8 mouse cellular contexts compared by ENCODE assay signal in genomic region chr12:3866654-3867370, GRCm38 (mm10).
A peak's percentile ranks its signal among the peaks of the same experiment; 100 is the strongest.
DNase-seq lines count a peak whose midpoint lies in the region; ATAC-seq and TF ChIP-seq lines count a peak whose summit lies in the region.

No protein-coding gene starts in this region.

- no peak overlapping the region for H3K4me2 ChIP-seq in hindbrain, postnatal 0 days (ENCODE audit: low read depth, low read length)
- no peak overlapping the region for H3K4me2 ChIP-seq in hindbrain, embryonic 11.5 days (replicated peaks; ENCODE audit: low read depth, low read length)
- no peak overlapping the region for H3K4me2 ChIP-seq in liver, postnatal 0 days (ENCODE audit: low read depth, low read length)

- 54% methylated on average over 12 of the region's 12 CpGs for WGBS in hindbrain, postnatal 0 days
- 85% methylated on average over 12 of the region's 12 CpGs for WGBS in hindbrain, embryonic 11.5 days
- 64% methylated on average over 12 of the region's 12 CpGs for WGBS in liver, postnatal 0 days (ENCODE audit: insufficient replicate concordance)

- no peak overlapping the region for H3K27ac ChIP-seq in hindbrain, postnatal 0 days
- H3K27ac ChIP-seq in hindbrain, embryonic 11.5 days (ENCODE audit: low read depth, low read length): no peak overlapping the region
- peak overlapping the region; percentile 59 for H3K27ac ChIP-seq in liver, postnatal 0 days (ENCODE audit: low read depth)

- no peak for ATAC-seq in hindbrain, postnatal 0 days
- ATAC-seq in hindbrain, embryonic 11.5 days (ENCODE audit: low FRiP score): no peak
- peak; percentile 83 for ATAC-seq in liver, postnatal 0 days
- no peak for ATAC-seq in activated CD4-positive, CD25-positive, alpha-beta regulatory T cell, adult 4 months

- no peak for TF ChIP-seq CTCF in hindbrain, postnatal 0 days (IDR thresholded peaks at IDR 0.05; ENCODE audit: low read depth)
- no peak for TF ChIP-seq CTCF in liver, postnatal 0 days (IDR thresholded peaks at IDR 0.05; ENCODE audit: low read depth)

- TF ChIP-seq EP300 in liver, postnatal 0 days (IDR thresholded peaks at IDR 0.05; ENCODE audit: low read depth): no peak

- no peaks in the 10 kb centered on the region for H3K9me3 ChIP-seq in hindbrain, postnatal 0 days (ENCODE audit: low read length)
- no peaks in the 10 kb centered on the region for H3K9me3 ChIP-seq in hindbrain, embryonic 11.5 days (ENCODE audit: control insufficient read depth, low read length)
- H3K9me3 ChIP-seq in liver, postnatal 0 days (ENCODE audit: low read length): no peaks in the 10 kb centered on the region

- DNase-seq in hindbrain, postnatal 0 days (ENCODE audit: low spot score): peak; percentile 51
- DNase-seq in hindbrain, embryonic 11.5 days (ENCODE audit: low spot score): no peak
- DNase-seq in adrenal gland, postnatal 36 days: peak; percentile 55 to 78
- DNase-seq in cerebellum, postnatal 25 days: peak; percentile 54 to 67
- peak; percentile 52 for DNase-seq in liver, postnatal 0 days
- DNase-seq in right cerebral cortex, postnatal 10 days (ENCODE audit: low spot score in 2 of 2): no peak
- no peak for DNase-seq in frontal cortex, postnatal 36 days (ENCODE audit: low spot score in 2 of 2)

- peaks cover 18% of the 10 kb centered on the region for H3K36me3 ChIP-seq in hindbrain, postnatal 0 days (ENCODE audit: insufficient read depth, low read length)
- H3K36me3 ChIP-seq in hindbrain, embryonic 11.5 days (ENCODE audit: control insufficient read depth, insufficient read depth, low read length): no peaks in the 10 kb centered on the region; the same call in 1 of the 2 replicates
- peaks cover 4% of the 10 kb centered on the region; the same call in 1 of the 2 replicates for H3K36me3 ChIP-seq in liver, postnatal 0 days (replicated peaks; ENCODE audit: insufficient read depth, low read length)

- no peaks in the 10 kb centered on the region; the same call in none of the 2 replicates for H3K4me1 ChIP-seq in hindbrain, postnatal 0 days (ENCODE audit: insufficient read depth, low read length)
- peaks cover 2% of the 10 kb centered on the region; the same call in 1 of the 2 replicates for H3K4me1 ChIP-seq in hindbrain, embryonic 11.5 days (replicated peaks; ENCODE audit: control insufficient read depth, insufficient read depth, low read length)
- peaks cover 28% of the 10 kb centered on the region for H3K4me1 ChIP-seq in liver, postnatal 0 days (ENCODE audit: insufficient read depth)

- H3K9ac ChIP-seq in hindbrain, postnatal 0 days (replicated peaks; ENCODE audit: low read length): no peak overlapping the region
- H3K9ac ChIP-seq in hindbrain, embryonic 11.5 days (ENCODE audit: low read depth, low read length): no peak overlapping the region
- H3K9ac ChIP-seq in liver, postnatal 0 days (replicated peaks): no peak overlapping the region

- H3K27me3 ChIP-seq in hindbrain, postnatal 0 days (ENCODE audit: insufficient read depth, low read length): no peaks in the 10 kb centered on the region
- H3K27me3 ChIP-seq in hindbrain, embryonic 11.5 days (ENCODE audit: control insufficient read depth, insufficient read depth, low read length): no peaks in the 10 kb centered on the region
- H3K27me3 ChIP-seq in liver, postnatal 0 days (ENCODE audit: insufficient read depth, low read length): no peaks in the 10 kb centered on the region

- H3K4me3 ChIP-seq in hindbrain, postnatal 0 days (ENCODE audit: low read length): no peak overlapping the region
- H3K4me3 ChIP-seq in hindbrain, embryonic 11.5 days (ENCODE audit: low read depth, low read length): no peak overlapping the region
- H3K4me3 ChIP-seq in liver, postnatal 0 days (ENCODE audit: low read depth, low read length): no peak overlapping the region

Comparison
In these comparisons a context has a peak if more than half of its experiments do, and no peak if none do; other contexts are left out.
1. DNase-seq: peak in hindbrain, postnatal 0 days (single experiment), adrenal gland, postnatal 36 days (2 of 2), cerebellum, postnatal 25 days (2 of 2) and liver, postnatal 0 days (single experiment); none in hindbrain, embryonic 11.5 days (single experiment), right cerebral cortex, postnatal 10 days (0 of 2) and frontal cortex, postnatal 36 days (0 of 2).